Mouse (Mus musculus) heart, adult 18-20 months (tissue): ENCODE measurements around the gene Hip1r. TPM values are rescaled to one million over a fixed set of nuclear protein-coding genes. Genes with fewer than 3 reads are reported as not detected.

Experiments used
- DNase-seq, 2 experiments: peaks; one replicate each; pipeline ENCODE4 v3.0.0; 2021 to 2022; ENCODE audit warnings: mixed read lengths in 1 of 2
- long read RNA-seq, 2 experiments: library from polyadenylated mRNA; stranded (forward); transcript quantifications; one replicate each; pipeline ENCODE4 v2.0.0; 2021
- total RNA-seq, 2 experiments: library from RNA; stranded (reverse); gene quantifications; 2 replicates each; pipeline ENCODE4 v1.2.3; 2021

Hip1r gene
- total RNA-seq: 10 to 100 TPM; 11.1 to 11.3 TPM
- long read RNA-seq, experiment 1, full-length matches to known transcripts: 5 of 9 reads
- long read RNA-seq, experiment 1, partial matches to known transcripts: 3 of 9 reads
- long read RNA-seq, experiment 1, other reads (novel, unspliced or antisense): 1 of 9 reads
- long read RNA-seq, experiment 2, full-length matches to known transcripts: 7 of 9 reads
- long read RNA-seq, experiment 2, partial matches to known transcripts: 2 of 9 reads
- long read RNA-seq, experiment 2, other reads (novel, unspliced or antisense): 0 of 9 reads

DNA sequence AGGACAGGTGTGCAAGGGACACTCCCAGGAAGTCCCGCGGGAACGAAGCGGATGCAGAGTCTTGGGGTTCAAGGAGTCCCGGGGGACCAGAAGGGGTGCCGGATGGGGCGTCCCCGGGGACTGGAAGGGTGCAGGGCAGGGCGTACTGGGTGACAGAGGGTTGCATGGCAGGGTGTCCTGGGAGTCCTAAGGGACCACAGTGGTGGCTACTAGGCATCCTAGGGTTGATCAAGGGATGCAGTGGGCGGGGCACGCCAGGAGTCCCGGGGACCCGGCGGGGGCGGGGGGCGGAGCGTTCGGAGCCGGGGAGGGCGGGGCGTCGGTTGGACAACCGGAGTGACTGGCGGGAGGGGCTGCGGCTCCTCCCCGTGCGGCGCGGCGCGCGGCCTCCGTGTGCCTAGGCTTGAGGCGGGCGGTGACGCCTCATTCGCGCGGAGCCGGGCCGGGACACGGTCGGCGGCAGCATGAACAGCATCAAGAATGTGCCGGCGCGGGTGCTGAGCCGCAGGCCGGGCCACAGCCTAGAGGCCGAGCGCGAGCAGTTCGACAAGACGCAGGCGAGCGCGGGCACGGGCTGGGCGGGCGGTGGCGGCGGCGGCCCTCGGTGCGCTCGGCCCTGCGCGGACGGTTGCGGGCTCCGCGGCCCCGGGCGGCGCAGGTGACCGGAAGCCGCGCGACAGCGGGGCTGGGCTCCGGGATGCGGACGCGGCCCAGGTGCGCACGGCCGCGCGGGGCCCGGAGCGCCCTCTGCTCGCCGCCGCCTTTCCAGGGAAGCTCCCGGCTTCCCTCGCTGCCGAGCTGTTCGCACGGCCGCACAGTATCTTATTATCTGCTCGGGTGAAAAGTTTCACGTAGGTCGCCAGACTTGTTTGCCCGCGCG lies at the start of gene Hip1r:
Gene Hip1r, plus strand, starts transcription at position 330 of the 880 bp plus-strand sequence.
- DNase-seq: peak; percentile 81 to 87

DNA sequence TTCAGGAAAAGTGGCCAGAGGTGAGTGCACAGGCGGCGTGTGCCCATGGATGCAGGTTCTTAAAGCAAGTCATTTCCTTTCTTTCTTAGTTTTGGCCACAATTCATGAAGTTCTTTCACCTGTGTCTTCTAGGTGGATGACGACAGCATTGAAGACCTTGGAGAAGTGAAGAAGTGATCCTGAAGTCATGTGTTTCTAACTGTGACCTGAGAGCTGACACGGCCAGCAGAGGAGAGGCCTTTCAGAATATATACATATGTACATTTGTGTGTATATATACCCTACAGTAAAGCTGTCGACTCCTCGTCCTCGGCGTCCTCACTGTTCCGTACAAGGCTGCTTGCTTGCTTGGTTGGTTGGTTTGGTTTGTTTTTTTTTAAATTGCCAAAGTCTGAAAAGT lies 46.3 kb upstream of the Hip1r start, which contains the start of gene Gm43518:
Gene Gm43518, plus strand, starts transcription at position 301 of the 400 bp plus-strand sequence.
- DNase-seq: no peak

DNA sequence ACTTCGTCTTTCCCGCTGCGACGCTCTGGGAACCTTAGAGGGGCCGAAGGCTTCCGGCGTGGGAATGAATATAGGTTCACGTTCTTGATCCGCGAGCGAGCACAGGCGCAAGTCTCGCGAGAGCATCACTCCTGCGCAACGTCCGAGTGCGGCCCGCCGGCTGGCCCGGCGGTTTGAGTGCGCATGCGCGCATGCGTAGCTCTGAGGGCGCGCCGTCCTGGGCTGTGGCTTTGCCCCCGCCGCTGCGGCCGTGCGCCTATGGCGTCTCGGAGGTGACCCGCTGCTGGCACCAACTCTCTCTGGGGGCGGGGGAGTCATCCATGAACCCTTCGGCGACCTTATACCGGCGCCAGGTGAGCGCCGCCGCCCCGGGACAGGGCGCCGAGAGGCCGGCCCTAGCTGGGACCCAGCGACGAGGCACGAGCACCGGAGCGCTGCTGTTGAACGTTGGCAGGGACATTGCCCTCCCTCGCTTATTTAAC lies 42.9 kb upstream of the Hip1r start, which contains the start of gene Ccdc62:
Gene Ccdc62, plus strand, starts transcription at position 172 of the 482 bp plus-strand sequence.
- DNase-seq: peak; percentile 93 to 96

DNA sequence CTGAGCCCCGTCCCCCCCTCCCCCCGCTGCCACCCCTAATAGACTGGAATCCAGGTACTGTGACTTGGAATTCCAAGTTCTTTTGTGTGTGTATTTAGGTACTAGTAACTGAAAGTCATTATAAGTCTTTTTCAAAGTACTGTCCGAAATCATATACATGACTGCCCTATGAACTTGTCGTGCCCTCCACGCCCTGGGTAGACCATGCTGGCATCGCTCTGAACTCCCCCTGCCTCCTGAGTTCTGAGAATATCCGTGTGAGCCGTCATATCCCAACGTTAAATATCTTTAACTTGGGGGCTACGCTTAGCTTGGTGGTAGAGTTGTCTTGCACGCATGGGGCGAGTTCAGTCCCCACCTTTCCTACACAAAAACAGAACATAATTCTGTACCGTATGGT lies 42.3 kb upstream of the Hip1r start:
- DNase-seq: no peak

DNA sequence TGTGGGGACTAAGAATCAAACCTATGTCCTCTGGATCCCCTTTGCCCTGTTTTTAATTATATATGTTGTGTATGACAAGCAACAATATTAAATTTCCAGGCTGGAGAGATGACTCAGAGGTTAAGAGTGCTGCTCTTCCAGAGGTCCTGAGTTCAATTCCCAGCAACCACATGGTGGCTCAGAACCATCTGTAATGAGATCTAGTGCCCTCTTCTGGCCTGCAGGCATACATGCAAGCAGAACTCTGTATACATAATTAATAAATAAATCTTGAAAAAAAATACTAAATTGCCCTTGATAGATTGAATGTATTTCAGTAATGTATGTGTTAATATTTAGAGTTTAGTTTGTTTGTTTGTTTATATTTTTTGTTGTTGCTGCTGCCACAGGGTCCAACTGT lies 40.5 kb upstream of the Hip1r start:
- no peak for DNase-seq

DNA sequence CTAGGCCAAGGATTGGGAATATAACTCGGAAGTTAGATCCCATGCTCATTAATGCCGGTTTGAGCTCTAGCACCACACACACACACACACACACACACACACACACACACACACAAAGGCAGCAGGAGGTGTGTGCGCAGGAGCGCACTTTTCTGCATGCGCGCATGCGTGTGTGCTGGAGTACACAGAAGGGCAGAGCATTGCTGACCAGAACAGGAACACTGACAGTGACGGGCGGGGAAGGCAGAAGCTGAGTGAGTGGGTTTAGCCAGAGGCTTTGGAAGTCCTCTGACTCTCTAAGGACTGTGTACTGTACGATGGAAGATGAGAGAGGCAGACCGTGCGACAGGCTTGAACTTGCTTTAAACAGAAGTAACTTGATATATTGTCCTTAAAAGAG lies 39.9 kb upstream of the Hip1r start:
- no peak for DNase-seq

DNA sequence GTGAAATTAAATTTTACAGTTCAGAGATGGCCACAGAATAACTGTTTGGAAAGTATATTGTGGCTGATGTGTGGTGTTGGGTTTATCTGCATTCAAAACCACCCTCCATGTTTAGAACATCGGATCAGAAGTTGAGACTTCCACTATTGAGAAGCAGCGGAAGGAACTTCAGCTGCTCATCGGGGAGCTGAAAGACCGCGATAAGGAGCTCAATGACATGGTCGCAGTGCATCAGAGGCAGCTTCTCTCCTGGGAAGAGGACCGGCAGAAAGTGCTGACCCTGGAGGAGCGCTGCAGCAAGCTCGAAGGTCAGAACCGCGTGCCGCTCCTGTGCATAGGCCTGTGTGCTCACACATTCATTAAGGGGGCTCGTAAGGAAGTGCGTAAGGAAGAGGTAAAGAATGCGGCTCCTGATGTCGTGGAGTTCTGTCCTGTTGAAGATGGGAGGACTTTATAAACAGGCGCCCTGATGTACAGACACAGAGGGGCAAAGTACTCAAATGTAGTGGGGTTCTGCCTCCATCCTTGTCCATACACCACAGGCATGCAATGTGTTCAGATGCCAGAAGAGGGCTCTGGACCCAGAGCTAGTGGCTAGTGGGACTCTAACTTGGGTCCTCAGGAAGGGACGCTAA lies 39.4 kb upstream of the Hip1r start:
- DNase-seq: no peak

DNA sequence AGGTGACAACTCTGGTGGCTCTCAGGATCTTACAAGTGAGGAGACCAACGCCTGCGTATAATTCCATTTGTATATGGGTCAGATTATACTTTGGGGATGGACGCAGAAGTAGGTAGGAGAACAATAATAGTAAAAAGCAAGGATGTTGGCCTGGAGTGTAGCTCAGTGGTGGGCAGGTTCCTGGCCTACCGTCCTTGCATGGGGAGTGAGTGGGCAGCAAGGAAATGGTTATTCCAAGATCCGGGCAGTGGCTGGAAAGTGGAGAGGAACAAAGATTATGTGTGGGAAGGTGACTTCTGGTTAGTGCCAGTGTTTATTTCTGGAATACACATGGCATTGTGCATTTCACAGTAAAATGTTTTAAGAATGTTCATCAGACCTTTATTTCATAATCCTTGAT lies 37.5 kb upstream of the Hip1r start:
- DNase-seq: no peak

DNA sequence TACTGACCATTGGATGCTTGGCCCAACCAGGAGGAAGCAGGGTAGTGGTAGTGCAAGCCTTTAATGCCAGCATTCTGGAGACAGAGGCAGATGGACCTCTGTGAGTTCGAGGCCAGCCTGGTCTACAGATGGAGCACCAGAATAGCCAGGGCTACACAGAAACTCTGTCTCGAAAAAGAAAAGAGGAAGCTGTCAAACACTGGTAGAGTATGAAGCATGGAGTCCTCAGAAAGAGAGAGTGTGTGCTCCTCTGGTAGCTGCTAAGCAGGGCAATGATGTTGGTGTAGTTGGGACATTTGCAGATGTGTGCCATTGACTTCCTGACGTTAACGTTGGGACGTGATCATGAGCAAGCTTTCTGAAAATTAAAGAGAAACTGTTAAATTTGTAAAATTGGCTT lies 34.9 kb upstream of the Hip1r start:
- no peak for DNase-seq

DNA sequence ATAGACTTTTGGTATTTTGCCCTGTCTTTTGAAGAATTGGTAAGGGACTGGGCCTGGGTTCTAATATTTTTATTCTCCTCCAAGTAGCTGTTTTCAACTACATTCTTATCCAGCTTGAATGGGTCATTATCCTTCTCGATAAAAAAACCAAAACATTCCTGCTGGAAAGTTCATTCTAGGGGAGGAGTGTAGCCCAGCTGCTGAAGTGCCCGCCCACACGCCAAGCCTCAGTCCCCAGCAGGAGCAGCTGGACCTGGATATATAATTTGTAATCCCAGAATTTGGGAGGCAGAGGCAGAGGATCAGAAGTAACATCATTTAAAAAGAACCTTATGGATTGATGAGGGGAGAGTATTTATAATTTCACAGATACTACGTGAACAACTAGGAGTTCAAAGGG lies 26.9 kb upstream of the Hip1r start:
- no peak for DNase-seq

DNA sequence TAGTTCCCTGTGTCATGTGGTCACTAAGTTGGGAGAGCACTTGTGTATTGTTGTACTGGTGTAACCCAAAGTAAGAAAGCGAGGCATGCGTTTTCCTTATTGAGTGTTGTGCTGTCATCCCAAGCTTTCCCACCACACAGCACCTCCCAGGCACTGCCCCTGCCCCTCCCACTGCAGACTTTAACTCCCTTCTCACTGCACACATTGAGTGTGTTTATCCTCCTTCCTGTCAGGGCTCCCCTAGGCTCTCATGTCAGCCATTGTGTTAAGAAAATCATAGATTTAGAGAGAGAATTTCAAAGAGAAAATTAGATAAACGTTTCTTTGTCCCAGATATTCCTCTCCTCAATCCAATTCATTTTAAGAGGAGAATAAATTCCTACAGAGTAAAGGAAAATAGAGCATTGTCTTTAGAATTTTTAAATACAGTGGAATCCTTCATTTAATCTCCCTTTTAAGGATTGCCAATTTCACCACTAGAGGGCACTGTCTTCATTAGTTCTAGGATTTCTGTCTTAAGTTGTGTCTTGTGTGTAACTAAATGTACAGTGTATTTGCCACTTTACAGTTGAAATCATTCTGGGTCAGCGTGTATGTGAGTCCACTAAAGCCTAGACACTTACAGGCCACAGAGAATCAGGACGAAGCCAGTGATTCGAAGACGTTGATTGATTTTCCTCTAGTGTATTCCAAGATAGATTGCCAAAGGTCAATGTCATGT lies 26.2 kb upstream of the Hip1r start:
- peak; percentile 39 to 77 for DNase-seq

DNA sequence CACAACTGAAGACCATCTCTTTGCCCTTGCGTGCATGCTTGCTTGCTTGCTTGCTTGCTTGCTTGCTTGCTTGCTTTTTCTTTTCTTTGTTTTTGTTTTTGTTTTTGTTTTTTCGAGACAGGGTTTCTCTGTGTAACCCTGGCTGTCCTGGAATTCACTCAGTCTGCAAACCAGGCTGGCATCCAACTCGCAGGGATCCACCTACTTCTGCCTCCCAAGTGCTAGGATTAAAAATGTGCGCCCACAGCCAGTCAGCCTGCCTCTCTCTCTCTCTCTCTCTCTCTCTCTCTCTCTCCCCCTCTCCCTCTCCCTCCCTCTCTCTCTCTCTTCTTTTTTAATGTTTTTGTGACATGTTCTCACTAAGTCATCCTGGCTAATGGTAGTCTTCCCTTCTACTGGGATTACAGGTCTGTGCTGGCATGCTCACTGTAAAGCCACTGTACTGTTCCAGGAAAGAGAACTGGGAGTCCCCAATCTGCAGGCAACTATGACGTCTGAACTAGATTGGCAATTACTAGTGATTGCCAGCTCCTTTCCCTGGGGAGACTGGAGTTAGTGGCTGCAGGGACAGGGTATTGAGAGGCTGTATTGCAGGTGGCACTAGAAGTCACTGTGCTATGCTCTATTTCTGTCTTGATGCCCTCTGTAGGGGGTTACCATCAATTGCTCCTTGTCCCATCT lies 20.9 kb upstream of the Hip1r start:
- no peak for DNase-seq

DNA sequence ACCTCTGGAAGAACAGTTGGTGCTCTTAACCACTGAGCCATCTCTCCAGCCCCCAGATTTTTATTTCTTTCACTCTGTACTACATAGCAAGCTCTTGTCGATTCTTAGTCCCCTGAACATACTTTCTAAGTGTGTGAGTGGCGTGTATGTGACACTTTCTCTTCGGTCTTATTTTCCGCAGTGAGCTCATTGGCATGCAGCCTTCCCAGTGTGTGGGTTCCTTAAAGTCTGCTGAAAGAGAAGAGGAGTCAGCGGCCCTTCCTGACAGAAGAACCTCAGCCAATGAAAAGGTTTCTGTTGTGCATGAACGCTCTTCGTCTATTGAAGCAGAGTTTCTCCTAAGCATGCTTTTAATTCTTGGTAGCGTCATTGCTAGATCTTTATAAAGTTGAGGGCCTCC lies 16.2 kb upstream of the Hip1r start:
- DNase-seq: no peak

DNA sequence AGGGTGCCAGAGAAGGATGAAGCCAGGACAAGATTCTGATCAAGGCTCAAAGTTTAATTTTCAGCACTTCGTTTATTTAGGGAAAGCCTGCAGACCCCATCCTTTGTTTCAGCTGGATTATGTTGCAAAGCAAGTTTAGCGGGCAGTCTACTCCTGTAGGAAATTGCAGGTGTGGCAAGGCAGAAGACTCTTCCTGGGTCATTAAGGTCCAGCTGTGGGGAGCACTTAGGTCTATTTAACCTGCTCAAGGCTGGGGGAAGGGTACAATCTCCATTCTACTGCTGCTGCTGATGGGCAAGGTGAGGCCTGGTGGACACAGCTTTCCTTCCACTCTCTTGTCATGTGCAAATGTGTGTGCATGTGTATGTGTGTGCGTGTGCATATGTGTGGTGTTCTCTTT lies 14.4 kb upstream of the Hip1r start:
- no peak for DNase-seq

DNA sequence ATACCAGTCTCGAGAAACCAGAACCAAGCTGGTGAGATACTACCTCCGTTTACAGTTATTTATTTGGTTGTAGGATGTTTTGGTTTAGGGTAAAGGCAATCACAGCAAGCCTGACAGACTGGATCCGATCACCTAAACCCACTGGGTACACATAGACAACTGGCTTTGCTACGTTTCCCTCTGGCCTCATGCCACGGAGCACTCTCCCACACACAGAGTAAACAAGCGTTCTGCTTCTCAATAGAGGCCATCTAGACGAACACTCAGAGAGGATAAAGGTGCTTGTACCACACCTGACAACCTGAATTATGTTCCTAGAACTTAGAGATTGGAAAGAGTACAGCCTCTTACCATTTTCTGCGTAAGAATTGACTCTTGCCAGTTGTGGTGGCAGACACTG lies 13.3 kb upstream of the Hip1r start:
- no peak for DNase-seq

DNA sequence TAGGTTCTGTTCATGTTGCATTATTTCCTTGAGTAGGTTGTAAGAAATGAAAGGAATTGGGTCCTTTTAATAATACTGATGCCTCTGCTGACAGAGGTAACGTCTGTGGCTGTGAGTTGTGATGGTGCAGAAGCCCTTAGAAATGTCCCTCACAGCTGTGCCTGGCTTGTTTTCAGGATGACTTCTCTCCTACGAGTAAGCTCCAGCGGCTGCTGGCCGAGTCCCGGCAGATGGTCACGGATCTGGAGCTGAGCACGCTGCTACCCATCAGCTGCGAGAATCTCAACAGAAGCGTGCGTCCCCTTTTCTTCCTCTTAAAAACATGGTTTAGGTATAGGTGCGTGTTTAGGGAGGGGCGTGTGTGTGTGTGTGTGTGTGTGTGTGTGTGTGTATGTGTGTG lies 12.4 kb upstream of the Hip1r start:
- no peak for DNase-seq

DNA sequence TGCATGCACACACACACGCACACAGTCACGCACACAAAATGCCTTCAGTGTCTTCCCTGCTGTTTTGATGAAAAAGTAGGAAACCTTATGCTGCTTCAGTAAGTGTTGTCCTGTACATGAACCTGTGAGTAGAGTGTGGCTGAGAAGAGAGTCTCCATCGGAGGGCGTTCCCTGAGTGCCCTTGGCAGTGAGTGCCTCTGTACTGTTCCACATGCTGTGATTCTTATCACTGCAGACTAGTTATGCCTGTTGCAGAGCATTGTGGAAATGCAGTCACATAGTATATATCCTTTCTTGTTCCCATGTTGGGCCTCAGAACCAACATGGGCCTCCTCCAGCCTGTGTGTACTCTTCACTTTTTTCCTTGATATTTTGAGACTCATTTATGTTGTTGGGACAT lies 9.2 kb upstream of the Hip1r start:
- DNase-seq: no peak

DNA sequence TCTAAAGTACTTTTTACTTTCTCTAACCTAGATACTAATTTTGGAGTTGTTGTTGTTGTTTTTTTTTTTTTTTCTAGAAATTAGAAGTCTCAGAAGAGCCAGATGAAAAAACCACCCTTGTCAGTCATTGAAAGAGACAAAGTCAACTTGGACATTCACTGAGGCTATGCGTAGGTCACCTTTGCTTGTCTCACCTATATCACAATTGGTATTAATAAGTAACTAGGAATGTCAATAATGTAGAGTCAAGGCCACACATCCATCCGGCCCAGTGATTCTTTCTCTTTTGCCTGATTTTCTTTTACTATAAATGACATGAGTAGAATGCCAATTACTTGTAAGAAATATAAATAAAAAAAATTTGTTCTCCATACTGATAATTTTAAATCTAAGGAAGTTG lies 6.7 kb upstream of the Hip1r start:
- no peak for DNase-seq

DNA sequence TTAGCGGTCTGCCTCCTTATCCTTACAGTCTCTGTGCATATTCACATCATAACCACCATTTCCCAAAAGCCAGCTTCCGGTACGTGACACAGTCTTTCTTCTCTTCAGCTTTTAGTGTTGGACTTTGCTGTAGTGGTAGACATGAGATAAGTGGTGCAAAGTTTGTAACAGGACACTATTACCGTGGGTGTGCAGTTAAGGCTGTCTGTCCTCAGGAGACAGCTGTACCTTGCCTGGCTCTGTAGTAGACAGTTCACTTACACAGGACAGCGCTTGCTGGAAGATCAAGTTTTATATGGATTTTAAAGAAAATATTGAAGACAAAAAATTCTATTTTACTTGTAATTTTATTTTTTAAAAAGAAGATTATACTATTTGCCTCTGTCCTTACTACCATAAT lies 5.0 kb upstream of the Hip1r start:
- no peak for DNase-seq

DNA sequence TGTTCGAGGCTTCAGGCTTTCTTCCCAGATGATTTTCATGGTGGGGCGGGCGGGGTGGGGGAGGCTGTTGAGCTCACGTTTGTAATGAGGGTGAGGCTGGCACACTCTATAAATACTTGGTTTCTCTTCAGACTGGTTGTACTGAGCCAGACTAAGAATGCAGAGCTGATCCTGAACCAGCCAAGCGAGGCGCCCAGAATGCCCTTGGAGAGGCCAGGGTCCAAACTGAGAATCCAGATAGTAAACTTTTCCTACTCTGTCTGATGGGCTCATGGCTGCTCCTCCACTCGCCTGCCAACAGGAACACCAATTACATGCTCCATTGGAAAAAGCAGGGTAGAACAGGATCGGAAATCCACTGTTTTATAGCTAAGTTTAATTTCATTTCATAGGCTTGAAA lies 4.2 kb upstream of the Hip1r start:
- DNase-seq: no peak

DNA sequence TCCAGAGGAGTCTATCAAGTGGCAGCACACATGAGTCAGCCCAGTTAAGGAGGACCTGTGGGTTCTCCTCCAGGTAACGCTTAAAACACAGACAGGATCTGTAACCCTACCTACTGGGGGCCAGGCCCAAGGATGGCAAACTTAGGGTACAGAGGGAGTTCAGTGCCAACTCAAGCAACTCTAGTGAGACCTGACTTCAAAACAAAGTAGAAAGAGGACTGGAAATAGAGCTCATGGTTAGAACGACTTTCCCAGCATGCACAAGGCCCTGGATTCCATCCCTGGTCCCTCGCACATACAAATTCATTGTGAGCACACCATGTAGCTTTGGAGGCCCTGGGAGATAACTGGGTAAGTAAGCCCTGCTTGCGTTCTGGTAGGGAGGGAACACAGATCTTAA lies 2.9 kb upstream of the Hip1r start:
- no peak for DNase-seq

DNA sequence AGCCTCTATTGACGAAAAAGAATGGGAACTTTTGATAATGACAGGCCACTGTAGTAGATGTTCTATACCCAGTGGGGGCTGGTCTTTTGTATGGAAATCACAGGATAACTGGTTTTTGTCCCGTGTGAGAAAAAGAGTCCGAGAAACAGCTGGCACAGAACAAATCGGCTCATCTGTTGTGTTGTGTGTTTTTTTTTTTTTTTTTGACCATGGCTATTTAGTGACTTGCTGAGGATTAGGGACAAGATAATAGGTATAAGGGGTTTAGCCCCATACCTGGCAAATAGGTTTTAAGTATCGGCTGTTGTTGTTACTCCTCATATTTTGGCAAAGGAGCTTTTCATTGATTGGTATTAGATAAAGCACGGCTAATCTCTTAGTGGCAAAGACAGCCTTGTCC lies 975 bp upstream of the Hip1r start:
- no peak for DNase-seq
